Mouse (Mus musculus) heart, adult 11 months (tissue): ENCODE results near the gene Trex1.

ENCODE experiments used
- DNase-seq: peaks from one replicate; pipeline ENCODE4 v3.0.0; 2022

Gene Trex1

DNA sequence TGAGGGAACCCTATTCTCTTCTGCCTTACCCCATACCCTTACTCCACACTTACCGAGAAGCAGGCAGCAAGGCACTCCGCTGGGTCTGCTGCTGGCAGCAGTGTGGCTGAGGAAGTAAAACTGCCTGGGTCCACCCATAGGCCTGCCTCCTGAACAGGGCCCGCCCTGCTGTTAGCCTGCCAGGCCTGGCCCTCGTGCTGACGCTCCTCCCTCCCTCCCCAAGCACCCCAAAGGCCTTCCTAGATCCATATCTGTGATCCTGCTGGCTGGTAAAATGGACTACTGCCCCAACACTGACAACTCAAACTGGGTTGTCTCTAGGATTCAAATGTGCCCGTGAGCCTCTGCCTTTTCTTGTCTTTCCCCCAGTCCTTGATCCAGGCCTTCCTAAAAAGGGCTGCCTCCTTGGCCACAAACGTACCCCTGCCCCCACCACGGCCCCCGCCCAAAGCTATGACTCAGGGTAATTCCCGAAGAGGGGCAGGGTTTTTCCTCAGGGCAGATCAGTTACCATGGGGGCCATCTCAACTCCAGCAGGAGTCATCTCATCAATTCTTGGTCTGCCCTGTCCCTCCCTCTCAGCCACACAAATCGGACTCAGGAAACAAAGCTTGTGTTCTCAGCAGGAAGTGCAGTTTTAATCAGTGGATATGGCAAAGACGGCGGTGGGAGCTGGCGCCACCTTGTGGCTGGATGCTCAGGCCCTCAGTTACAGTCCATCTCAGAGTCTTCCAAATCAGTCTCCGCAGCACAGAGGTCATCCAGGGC lies at the start of gene Trex1:
TSS of gene Trex1 (minus strand) at position 599 of the 768 bp plus-strand sequence.
- DNase-seq, result peak; percentile 100

DNA sequence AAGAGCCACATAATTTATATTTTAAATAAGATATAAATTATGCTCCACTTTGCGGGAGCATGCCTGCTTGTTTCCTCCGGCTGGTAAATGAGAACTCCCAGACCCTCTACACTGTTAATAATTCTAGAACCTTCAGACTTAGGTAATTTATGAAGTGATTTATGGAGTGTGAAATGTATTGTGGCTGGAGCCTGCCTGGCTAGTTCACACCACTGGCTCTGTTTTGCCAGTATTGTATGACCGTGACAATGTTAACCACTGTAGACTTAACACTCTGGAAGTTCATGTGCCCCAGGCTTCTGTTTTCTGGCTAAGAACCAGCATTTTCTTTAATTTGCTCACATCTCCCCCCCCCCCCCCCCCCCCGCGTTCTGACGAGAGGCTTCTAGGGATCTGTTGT lies 47.8 kb upstream of the Trex1 start:
- DNase-seq, result no peak

DNA sequence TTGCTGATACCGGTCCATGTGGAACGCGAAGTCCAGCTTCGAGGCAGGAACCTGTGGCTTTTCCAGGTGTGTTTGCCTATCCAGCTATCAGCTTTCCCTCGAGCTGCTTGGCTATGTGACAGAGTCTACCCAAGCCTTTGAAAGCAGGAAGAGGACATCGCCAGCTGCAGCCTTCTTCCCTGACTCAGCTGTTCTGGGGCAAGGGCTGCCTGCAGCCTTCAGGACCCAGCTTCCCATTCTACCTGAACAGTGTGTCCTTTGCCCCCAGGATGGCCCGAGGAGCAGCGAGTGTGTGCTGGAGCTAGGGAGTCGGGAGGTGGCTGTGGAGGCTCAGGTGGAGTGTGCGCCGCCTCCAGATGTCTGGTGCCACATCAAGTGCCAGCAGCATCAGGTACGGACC lies 46.1 kb upstream of the Trex1 start:
- DNase-seq, result peak; percentile 76

DNA sequence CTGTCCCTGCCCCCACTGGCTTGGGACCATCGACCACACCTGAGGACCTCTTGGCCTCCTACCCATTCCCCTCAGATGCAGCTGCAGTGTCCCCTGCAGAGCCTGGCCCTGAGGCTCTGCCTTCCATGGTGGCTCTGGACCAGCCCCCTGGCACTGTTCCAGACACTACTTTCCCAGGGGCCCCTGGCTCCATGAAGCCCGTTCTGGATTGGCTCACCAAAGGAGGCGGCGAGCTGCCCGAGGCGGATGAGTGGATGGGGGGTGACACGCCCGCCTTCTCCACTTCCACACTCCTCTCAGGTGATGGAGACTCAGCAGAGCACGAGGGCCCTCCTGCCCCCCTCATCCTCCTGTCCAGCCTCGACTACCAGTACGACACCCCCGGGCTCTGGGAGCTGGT lies 45.5 kb upstream of the Trex1 start:
- DNase-seq, result peak; percentile 94

DNA sequence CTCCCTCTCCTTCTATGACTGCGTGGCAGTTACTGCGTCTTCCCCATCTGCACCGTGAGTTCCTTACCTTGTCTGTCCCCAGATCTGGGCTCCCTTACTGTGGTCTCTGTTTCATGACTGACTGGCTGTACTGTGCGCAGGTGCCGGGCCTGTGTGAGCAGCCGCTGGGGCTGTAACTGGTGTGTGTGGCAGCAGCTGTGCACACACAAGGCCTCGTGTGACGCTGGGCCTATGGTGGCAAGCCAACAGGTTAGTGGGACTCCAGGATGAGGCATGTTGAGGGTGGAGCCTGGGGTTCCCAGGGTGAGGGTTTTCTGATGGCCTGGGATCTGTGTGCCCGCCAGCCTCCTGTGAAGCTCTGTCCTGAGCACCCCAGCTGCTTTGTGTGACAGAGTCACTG lies 44.5 kb upstream of the Trex1 start:
- DNase-seq, result peak; percentile 77

DNA sequence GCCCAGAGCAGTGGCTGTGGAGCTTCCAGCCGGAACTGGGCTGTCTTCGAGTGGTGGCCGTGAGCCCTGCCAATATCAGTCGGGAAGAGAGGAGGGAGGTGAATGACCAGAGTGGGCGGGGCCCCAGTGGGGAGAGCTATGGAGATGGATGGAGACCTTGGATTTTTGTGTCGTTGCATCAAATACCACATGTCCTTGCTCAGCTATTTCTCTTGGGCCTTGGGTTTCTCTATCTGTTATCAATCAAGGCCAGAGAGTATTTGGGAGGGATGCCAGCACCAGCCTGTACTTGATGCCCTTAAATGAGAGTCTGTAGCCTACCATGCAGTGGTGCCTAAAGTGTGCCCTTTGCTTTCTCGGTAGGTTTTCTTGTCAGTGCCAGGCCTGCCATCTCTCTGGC lies 43.7 kb upstream of the Trex1 start:
- peak; percentile 94 for DNase-seq

DNA sequence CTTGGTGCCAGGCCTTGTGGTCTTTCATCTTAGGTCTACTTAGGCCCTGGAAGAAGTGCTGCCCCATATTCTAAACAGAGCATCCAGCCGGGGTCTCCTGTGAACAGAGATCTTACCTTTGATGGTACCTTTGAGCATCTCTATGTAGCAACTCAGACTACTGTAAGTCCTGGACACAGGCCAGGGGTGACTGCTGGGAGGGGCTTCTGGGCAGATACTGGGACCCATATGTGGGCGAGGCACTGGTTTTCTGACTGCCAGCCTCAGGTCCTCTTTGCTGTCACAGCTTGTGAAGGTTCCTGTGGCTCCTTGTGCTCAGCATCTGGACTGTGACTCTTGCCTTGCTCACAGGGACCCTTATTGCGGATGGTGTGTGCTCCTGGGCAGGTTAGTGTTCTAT lies 43.0 kb upstream of the Trex1 start:
- no peak for DNase-seq

DNA sequence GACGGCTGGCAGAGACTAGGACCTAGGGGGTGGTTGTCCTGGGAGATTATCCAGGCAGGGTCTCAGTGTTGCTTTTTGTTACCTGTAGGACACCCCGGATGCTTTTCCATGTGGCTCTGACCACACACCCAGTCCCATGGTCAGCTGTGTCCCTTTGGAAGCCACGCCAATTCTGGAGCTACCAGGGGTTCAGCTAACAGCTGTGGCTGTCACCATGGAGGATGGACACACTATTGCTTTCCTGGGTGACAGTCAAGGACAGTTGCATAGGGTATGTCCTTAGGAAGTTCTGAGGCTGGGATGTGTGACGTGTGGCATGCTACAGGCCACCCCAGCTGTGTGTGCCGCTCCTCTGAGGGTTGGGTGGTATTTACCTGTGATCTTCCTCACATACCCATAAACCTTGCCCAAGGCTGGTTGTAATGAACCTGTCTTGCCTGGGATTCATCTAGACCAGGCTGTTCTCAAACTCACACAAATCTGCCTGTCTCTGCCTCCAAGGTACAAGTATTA lies 42.5 kb upstream of the Trex1 start:
- no peak for DNase-seq

DNA sequence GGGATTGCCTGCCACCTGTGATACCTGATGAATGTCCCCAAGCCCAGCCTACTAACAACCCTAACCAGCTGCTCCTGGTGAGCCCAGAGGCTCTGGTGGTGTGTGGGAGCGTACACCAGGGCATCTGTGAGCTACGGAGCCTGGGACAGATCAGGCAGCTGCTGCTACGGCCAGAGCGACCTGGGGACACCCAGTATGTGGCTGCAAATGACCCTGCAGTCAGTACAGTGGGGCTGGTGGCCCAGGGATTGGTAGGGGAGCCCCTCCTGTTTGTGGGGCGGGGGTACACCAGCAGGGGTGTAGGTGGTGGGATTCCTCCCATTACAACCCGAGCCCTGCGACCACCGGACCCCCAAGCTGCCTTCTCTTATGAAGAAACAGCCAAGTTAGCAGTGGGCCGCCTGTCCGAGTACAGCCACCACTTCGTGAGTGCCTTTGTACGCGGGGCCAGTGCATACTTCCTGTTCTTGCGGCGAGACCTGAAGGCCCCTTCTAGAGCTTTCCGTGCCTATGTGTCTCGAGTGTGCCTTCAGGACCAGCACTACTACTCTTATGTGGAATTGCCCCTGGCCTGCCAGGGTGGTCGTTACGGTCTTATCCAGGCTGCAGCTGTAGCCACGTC lies 40.9 kb upstream of the Trex1 start:
- DNase-seq, result peak; percentile 91

DNA sequence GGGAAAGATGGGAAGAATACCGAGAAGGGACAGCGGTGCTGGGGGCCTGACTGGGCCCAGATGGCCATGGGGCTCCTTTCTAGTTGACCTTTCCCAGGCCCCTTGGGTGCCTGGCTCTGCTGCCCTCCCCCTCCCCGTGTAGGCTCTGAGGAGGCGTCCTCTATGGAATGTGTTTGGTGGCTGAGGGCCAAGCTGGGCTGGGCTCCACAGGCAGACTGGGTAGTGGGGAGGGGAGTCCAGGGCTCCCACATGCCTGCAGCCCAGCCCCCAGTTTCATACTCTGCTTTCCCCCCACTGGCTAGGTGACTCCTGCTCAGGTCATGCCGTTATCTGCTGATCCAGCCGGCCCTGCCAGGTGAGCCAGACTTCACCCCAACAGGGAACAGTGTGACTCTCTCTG lies 39.4 kb upstream of the Trex1 start:
- DNase-seq, result peak; percentile 98

DNA sequence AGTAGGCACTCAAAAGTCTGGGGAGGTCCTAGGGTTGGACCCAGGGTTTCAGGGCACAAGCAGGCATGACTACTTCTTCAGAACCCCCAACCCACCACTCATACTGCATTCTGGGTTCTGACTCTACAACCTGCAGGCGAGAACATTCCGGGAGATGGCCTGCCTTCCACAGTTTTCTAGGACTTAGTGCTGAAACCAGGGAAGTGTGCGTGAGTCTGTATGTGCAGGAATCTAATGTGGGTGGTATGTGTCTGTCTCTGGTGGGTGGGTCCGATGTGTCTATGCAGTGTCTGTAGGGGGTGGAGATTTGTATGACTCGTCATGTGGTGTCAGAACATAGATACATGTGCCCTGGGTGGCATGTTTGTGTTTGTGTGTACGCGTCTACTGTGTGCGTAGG lies 38.8 kb upstream of the Trex1 start:
- DNase-seq, result peak; percentile 88

DNA sequence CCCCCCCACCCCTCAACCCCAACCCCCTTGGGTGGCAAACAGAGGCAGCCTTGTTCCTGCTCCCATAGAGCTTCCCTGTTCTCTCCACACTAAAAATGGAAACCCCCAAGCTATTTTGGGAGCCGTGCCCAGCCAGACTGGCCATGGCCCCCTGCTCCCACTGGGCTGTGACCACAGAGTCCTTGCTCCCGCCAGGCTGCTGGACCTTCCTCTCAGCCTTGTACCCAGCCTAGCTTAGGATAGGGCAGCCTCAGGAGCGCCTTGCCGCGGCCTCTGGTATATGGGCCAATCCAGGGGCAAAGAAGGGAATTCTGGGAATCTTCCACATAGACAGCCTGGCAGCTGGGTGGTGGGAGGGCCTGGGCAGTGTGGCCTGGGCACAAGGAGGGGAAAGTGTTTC lies 38.3 kb upstream of the Trex1 start:
- peak; percentile 97 for DNase-seq

DNA sequence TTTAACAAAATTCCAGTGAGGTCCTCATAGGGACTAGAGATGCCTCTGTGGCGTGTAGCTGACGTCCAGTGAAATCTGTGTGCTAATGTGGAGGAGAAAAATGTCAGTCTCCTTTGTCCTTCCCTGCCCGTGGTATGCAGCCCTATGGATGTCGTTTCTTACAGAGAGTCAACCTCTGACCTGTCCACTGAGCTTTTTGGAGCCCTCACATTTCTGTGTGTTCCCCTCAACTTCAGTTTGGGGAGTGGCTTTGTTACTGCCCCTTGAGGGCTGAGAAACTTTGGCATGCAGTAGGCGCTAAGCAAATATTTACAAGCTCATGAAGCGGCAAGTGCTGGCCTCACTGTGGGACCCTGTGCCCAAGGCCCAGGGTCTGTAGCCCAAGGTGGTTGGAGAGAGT lies 37.8 kb upstream of the Trex1 start:
- DNase-seq, result peak; percentile 85

DNA sequence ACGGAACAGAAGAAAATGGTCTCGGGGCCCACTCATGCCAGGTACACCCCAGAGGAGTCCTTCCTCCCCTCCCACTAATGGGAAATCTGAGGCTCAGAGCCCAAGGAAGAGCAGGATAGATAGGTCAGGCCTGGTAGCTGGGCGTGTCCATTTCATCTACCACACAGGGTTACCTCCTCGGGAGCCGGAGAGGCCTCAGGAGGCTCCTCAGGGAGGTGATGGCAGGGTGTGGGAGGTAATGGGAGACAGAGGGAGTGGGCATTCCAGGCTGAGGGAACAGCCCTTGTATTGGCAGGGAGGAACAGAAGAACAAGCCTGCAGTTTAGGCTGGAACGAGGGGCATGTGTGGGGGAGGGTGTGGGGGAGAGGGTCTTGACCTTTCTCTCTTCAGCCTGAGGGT lies 37.3 kb upstream of the Trex1 start:
- DNase-seq, result peak; percentile 93

DNA sequence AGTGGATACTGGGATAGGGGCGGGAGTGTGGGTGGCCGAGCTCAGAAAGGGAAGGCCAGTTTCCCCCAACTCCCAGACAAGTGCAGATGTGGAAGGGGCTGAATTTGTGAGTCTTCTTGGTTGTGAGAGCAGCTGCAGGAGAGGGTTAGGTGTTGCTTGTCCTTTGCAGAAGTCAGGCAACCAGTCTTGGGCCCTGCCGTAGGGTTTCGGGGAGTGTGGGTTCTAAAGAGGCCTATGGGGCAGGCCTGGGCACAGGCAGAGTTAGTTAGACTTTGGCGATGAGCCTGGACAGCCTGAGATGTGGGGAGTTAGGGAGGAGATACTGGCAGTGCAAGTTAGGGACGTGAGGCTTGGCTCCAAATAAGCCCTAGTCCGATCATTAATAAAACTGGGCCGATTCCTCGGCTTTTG lies 36.7 kb upstream of the Trex1 start:
- DNase-seq, result peak; percentile 86

DNA sequence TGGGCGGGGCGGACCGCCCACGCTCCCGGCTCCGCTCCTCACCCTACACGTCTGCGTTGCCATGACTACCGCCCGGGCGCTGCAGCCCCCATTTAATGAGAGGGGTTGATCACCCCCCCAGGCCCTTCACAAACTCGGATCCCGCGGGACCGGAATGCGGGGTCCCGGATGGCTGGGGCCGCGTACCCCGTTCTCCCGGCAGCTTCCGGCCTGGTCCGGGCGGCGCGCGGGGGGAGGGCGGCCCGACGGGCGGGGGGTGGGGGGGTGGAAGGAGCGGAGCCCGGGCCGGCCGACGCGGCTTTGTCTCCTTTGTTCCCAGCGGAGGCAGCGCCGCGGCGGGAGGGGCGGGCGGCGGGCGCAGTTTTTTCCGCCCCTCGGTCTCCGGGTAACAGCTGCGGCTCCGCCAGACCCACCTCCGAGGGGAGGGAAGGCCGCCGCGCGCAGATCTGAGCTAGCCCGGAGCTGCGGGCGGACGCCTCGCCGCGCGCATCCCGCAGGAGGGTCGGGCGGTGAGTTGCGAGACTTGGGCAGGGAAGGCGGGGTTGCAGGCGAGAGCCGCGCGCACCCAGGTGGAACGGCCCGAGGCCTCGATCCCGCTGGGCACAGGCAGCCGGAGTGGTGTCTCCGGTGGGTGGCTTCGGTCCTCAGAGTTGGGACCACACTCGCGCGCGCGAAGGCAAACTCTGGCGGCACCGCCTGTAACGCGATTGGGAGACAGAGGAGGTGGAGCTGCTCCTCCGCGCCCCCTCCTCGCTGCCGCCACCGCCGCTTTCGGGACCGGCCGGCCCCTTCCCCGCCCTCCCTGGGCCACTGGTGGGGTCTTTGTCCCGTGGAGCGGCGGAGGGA lies 35.8 kb upstream of the Trex1 start, which contains the start of gene Plxnb1:
TSS of gene Plxnb1 (plus strand) at position 253 of the 846 bp plus-strand sequence.
- peak; percentile 98 for DNase-seq

DNA sequence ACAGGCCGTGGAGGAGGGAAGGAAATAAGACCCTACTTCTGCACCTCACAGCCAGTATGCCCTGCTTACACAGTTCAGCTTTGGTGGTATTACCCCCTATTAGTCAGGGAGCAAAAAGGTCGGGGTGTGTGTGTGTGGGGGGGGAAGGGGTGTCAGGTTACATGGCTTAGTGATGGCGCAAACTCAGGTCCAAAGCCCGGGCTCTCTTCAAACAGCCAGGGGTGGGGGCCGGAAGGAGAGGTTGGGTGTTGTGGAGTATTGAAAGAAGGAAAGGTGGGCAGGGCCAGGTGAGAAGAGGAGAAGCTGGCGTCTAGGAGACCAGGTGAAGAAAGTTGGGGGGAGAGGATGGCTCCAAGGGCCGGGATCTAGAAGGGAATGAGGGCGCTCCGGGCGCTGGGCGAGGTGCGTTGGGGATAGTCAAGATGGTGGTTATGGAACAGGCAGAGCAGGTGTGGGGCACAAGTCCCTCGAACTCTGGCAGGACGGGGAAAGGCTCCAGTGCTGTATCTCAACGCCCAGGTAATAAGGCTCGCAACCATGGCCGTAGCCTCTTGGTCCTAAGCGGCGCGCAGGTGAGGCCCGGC lies 35.1 kb upstream of the Trex1 start:
- DNase-seq, result no peak

DNA sequence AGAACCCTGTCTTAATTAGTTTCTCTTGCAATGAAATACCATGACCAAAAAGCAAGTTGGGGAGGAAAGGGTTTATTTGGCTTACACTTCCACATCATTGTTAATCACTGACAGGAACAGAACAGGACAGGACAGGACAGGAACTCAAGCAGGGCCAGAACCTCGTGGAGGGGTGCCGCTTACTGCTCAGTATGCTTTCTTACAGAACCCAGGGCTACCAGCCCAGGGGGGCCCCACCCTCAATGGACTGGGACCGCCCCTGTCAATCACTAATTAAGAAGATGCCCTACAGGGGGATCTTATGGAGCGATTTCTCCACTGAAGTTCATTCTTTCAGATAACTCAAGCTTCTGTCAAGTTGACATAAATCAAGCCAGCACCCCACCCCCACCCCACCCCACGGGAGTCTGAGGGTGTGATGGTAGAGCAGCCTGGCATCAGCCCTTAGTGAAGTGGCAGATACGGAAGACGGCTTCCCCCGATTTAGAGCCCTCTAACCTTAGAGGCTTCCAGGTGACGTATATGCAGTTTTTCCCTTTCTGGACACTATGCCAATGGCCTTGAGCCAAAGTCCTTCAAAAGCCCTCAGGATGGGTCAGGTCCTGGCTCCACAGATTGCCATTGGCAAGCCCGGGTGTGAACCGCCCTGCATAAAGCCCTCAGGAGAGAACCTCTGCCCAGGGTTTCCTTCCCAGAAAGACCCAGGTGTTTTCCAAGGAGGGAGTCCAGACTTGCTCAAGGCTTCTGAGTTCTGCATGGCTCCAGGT lies 34.4 kb upstream of the Trex1 start:
- DNase-seq, result peak; percentile 91

DNA sequence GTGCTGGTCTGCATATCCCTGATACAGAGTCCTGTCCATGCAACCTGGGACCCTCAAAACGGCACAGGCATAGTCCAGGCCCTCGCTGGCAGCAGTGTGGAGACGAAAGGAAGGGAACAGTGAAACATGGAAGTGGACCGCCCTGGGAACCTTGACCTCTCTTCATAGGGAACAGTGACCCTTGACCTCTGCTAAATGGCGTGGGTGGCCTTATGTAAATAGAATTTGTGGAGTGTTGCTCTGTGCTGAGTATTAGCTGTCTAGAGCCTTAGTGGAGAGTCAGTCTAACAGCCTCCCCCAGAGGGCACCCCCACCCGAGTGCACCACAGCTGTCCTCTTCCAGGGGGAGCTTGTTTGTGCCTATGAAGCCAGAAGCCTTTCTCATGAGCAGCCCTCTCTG lies 33.3 kb upstream of the Trex1 start:
- no peak for DNase-seq

DNA sequence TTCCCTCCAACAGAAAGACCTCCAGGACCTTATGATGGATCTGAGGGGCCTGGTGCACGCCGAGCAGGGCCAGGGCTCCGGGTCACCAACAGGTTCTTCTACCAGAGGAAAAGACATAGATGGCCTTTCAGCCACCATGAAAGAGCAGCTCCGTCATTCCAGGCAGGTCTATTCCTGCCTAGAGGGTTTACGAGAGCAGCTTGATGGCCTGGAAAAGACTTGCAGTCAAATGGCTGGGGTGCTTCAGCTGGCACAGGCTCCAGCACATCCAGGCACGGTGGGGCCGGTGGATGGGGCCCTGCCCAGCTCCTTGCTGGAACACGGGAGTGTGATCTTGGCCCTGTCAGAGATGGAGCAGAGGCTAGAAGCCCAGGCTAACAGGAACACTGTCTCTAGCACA lies 32.3 kb upstream of the Trex1 start:
- no peak for DNase-seq

DNA sequence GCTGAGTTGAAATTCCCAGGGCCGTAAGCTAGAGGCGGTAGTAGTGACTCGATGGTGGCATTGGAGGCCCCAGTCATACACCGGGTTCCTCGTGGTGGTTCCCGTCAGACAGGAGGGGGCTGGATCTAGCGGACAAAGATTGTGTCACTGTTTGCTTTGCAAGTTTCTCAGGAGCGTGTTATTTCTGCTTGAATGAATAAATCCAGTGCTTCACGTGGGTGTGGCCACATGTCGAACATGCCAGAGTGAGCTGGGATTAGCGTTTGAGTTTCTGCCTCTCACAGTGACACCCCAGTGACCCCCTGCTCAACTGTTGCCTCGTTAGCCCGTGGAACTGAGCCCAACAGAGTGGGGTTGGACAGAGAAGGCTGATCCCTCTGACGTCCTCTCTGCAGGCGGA lies 30.9 kb upstream of the Trex1 start:
- no peak for DNase-seq

DNA sequence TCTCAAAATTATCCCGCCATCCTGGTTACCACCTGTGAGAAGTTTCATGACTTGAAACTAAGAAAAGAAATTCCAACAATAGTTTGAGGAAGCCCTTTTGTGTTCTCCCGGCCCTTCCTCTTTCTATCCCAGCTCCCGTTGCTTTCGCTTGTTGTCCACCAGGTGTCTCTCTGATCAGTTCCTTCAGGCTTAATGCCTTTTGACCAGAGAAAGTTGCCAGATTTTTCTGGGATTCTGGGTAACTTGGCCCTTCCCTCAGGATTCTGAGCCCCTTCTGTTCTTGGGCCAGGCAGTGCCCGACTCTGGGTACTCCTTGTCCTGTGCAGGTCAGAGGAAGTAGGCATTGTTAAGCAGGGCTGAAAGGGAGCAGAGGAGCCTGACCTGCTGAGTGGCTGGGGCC lies 28.5 kb upstream of the Trex1 start:
- DNase-seq, result peak; percentile 90
